Mouse (Mus musculus) cerebellum, adult 2 months (tissue): ENCODE measurements around the gene U2surp.

Experiments used
- CTCF ChIP-seq: fragments of 200-500 bp; IDR thresholded peaks from 2 replicates; pipeline ENCODE4 v1.5.1; 2011; ENCODE audit warnings: low read depth, mild to moderate bottlenecking, control low read depth, low read length, moderate library complexity, borderline replicate concordance; ENCODE audit not compliant: insufficient read depth
- POLR2A ChIP-seq: fragments of 200-500 bp; IDR thresholded peaks from 2 replicates; pipeline ENCODE4 v1.6.1; 2011; ENCODE audit warnings: low read length, control low read depth, borderline replicate concordance; ENCODE audit not compliant: insufficient read depth

- TF ChIP-seq CTCF, result no peak
- TF ChIP-seq POLR2A, result no peak
These were observed 15.9 kb upstream of the U2surp start for GRCm38 (mm10) chr9:95527676-95528075.
